Mouse (Mus musculus) naive thymus-derived CD4-positive, alpha-beta T cell, adult 5 months (primary cell): ENCODE results near the gene Mrvi1. TPM values are rescaled to one million over a fixed set of nuclear protein-coding genes. Genes with fewer than 3 reads are reported as not detected.

Experiments
- polyA plus RNA-seq: library from polyadenylated mRNA; unstranded; fragments of 100-300 nt; shearing (Covaris generic); gene quantifications from one replicate; pipeline ENCODE4 v1.2.1, GENCODE M21; 2017

The Mrvi1 gene
- 1.4 TPM for polyA plus RNA-seq

DNA sequence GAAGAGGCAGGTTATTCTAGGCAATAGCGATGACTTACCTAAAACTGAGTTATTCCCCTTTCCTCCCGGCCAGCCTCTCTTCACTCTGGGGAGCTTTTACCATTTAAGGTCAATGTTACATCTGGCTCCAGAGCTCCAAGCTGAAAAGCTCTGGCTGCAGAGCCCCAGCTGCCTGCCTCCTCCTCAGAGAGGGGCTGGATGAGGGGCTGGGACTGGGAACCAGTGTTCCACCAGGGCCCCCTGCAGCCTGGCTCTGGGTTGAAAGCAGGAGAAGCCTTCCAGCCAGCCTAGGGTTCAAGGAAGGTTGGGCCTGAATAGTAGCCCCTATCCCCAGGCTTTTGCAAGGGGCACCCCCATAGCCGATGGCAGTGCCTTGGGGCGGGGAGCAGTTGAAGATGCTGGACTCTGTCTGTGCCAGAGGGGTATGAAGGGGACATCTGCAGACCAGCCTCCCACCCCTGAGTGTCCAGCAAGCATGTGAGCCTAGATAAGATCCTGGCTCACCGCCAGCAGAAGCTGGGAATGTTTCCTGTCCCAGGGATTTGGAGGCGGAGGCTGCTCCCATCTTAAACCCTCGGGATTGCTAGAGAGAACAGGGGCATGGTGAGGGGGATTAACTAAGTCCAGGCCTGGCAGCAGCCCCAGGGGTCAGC, at the start of gene Mrvi1:
Mrvi1 (minus strand) TSS at position 409 of the 653 bp plus-strand sequence.

DNA sequence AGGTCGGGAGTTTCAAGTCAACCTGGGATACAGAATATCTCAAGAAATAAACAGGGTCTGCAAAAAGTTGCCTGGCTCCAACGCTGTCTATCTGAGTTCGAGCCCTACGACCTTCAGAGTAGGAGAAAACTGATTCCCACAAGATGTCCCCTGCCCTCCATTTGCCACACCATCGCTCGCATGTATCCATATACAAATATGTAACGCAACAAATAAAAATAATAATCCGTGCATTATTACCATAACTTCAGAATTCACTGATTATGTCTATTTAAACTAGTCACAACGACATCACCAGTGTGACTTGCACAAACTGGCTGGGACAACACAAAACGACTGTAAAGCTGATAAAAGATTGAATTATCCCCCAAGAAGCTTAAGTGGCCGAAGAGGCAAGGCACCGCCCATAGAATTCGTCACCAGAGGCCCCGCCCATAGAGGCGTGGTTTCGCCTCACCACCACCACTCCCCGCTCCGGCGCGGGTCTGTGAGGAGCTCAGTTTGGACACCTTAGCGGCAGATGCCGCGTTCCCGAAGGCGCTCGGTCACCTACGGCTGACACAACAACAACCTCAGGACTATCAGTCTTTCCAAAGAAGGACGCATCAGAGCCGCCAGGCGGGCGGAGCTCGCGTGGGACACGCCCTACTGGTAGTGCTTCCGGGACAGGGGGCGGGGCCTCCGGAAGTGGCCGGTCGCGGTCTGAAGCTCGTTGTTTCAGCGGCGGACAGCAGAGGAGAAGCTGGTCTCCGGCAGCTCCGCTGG, 46.2 kb upstream of the Mrvi1 start, which contains the start of gene Ctr9:
Ctr9 (plus strand) TSS at position 671 of the 765 bp plus-strand sequence.

DNA sequence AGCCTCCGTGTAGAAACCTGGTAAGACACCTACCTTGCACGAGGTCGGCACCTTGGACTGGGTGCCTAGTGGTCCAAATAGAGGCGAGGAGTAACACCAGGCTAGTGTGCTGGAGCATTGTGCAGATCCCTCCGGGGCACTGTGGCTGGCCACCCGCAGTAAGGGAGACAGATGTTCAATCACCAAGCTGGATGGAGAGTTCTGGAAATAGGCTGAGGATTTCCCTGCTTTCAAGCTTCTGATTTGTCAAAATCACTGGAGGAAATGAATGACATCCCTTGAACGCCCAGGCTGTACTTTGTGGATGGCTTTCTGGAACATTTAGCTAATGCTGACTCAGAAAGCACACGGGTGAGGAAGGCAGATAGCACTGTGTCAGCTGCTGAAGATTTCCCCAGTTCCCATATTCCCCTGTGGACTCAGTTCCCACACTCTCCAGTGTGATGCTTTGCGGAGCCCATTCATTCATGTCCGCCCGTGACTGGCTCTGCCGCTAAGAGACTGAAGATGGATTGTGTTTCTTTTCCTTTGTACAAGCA, 119.4 kb downstream of the Mrvi1 start, which contains the start of gene Lyve1:
Lyve1 (minus strand) TSS at position 489 of the 539 bp plus-strand sequence.

DNA sequence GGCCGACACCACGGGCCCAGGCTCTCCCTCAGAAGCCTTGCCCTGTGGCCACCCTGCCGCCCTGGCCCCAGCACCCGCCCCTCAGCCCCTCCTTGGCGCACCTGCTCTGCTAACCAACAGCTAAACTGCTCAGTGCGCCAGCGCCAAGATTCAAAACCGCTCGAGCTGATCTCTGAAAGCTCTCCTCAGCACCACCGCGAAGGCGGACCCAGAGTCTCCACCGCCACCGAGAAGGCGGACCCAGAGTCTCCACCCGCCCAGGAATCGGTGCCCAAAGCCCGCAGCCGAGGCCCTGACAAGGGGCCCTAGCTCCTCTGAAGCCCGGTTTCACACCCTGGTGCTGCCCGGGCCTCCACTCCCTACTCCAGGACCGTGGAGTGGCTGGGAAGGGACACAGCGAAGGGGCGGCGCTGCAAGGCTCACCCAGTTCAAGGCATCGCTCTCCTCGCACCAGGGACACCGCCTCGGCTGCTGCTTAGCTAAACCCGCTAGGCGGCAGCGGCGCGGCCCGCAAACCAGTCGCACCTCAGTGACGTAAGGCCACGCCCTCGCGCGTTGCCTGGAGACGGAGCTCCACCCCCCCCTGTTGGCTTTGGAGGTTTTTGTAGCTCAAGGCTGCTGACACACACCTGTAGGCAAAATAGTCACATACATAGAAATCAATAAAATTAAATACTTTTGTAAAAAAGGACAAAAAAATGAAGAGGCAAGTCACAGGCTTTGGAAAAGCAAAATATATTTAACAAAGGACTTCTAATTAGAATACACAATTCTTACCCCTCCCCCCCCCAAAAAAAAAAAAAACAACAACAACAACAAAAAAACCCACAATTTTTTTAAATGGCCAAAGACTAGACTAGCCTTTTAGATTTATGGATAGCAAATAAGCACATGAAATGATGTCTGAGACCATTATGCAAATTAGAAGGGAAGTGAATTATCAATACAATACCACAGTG, 138.1 kb downstream of the Mrvi1 start, which contains the start of gene Rnf141:
Rnf141 (minus strand) TSS at position 542 of the 959 bp plus-strand sequence.

Other genes starting within 250 kb of the Mrvi1 start
- gene Ampd3, start 214.3 kb downstream of the Mrvi1 start, polyA plus RNA-seq, result 13.1 TPM
- 13.9 TPM for gene Rnf141, start 138.0 kb downstream of the Mrvi1 start, polyA plus RNA-seq
- gene Lyve1, start 119.2 kb downstream of the Mrvi1 start, polyA plus RNA-seq, result not detected
- gene Ctr9, start 46.5 kb upstream of the Mrvi1 start, polyA plus RNA-seq, result 54.8 TPM
- 1,174 TPM for gene Eif4g2, start 100.6 kb upstream of the Mrvi1 start, polyA plus RNA-seq